Mouse (Mus musculus): Measurements from ENCODE around the gene Wdfy2. TPM values are rescaled to one million over a fixed set of nuclear protein-coding genes. Genes with fewer than 3 reads are reported as not detected.
"Not testable (repeated sequence)": the region's sequence is repeated elsewhere in the genome, so short reads cannot be mapped to it uniquely, and the experiment has no call there.

Wdfy2 gene
- 1 to 10 TPM; 5.8 to 7.2 (median 6.1) TPM for total RNA-seq (2022)

- peak; percentile 58 for DNase-seq (ENCODE audit: low spot score)
Observed at GRCm38 (mm10) chr14:62837641-62838252, at the start of gene Wdfy2. TSS of gene Wdfy2 (plus strand) at chr14:62837678.

DNA sequence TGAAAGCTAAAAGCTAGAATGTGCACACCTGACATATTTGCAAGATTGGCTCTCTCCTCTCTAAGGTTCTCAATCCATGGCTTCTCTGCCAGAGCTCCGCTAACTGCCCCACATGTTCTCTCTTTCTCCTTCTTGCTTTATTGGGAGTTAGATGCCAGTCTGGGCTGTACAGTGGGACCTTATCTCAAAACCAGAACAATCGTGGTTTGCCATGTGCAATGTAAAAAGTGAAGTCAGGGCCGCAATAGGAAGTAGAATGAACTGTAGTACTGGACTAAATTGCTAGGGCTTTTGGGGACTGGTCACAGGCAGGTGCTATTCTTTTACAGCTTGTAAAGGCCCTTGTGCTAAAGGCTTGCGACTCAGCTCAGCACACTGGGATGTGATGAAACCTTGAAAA lies 48.2 kb upstream of the Wdfy2 start:
- no peak for DNase-seq (ENCODE audit: low spot score)

DNA sequence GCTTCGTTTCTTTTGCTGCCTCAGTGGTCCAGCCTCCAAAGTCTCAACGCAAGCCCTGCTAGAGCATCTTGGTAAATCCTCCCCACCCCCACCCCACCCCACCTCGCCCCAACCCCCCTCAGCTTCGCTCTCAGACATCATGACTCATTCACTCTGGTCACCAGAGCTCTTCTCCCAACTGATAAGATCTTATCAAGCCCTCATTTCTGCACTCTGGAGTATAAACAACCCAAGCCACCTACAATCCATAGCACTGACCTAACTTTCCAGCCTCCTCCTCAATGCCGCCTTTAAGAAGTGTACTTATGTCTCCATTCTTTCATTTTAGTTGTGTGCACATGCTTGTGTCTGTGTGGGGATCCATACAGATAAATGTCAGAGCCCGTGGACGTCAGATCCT lies 41.8 kb upstream of the Wdfy2 start:
- DNase-seq (ENCODE audit: low spot score) = no peak

- no peak for DNase-seq (ENCODE audit: low spot score)
Observed at GRCm38 (mm10) chr14:62798608-62799101, 38.8 kb upstream of the Wdfy2 start.

DNA sequence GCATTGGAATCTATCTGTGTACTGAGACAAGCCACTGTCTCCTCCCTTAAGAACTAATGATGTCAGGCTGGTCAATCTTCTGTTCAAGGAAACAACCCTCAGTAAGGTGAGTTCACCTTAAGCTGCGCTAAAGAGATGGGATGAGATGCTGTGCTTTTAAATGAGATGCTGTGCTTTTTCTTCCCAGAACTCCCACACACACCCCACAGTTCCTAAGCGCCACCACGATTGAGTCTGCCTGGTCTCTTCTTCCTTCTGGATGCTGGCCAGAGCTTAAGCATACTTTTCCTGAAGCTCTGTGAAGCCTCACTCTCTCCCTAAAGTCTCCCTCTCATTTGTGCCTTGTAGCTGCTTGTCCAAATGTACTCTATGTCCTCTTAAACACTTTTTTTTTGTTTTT lies 36.7 kb upstream of the Wdfy2 start:
- DNase-seq (ENCODE audit: low spot score) = no peak

- no peak for DNase-seq (ENCODE audit: low spot score)
Observed at GRCm38 (mm10) chr14:62803204-62803603, 34.3 kb upstream of the Wdfy2 start.

DNA sequence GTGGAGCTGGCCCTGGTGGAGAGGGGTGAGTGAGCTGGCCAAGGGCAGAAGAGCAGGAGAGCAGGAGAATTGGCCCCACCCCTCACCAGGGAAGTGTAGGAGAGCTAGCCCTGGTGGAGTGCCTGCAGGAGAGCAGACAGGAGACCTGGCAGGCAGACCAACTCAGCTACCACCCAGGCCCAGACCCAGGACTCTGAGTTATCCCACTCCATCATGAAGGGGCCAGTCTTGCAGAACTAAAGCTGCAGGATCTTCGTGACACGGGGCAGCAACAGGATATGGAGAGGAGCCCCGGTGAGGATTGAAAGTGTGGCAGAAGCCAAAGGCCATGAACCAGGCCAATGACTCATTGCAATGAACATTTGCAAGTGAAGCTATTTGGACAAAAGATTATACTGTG lies 30.6 kb upstream of the Wdfy2 start:
- no peak for DNase-seq (ENCODE audit: low spot score)

DNA sequence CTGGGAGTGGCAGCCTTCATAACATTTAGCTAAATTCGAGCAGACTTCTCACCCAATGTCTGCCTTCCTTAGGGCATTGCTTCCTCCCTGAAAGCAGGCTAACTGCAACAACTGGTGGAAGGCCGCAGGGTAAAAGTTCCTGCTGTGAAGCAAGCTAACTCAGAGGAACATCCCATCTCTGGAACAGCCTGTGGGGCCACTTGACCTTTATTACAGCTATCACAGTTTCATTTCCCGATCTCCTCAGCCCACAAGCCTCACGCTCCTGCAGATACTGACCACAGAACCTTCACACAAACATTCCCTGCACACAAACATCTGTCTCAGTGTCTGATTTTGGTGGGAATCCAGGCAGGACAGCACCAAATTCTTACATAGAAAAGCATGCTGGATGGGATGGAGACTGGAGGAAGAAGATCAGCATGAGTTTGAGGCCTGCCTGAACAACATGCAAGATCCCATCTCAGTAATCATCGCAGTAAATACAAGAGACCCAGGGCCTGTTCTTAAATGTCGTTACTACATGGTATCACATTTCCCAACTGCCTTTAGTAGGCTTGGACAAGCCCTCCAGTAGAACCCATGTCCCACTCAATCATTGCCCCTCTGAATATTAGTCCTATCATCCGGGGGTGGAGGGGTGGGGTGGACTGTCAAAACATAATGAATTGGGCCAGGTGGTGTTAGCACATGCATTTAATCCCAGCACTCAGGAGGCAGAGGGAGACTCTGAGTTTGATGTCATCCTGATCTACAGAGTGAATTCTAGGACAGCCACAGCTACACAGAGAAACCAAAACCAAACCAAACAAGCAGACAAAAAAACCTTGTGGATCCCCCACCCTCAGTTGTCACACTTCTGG lies 28.6 kb upstream of the Wdfy2 start:
- DNase-seq (ENCODE audit: low spot score) = no peak

- no peak for DNase-seq (ENCODE audit: low spot score)
Observed at GRCm38 (mm10) chr14:62812765-62813164, 24.7 kb upstream of the Wdfy2 start.

DNA sequence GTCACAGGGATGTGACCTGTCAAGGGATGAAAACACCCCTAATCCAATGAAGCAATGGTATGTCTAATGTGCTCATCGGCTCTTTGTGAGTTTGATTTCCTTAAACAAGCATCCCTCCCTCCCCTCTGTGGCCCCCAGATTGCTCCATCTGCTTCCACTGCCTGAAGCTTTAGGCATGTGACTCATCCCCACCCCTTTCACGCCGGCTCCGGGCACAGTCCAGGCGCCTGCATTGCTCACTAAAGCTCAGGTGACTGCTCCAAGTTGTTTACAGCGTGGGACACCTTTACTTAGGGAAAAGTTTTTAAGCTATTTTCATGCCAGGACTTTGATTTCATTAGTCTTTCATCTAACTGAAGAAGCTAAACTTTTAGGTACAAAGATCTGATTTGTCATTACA lies 22.9 kb upstream of the Wdfy2 start:
- DNase-seq (ENCODE audit: low spot score) = no peak

GRCm38 (mm10) chr14:62816827-62817226 lies 20.7 kb upstream of the Wdfy2 start:
- DNase-seq (ENCODE audit: low spot score) = no peak

DNA sequence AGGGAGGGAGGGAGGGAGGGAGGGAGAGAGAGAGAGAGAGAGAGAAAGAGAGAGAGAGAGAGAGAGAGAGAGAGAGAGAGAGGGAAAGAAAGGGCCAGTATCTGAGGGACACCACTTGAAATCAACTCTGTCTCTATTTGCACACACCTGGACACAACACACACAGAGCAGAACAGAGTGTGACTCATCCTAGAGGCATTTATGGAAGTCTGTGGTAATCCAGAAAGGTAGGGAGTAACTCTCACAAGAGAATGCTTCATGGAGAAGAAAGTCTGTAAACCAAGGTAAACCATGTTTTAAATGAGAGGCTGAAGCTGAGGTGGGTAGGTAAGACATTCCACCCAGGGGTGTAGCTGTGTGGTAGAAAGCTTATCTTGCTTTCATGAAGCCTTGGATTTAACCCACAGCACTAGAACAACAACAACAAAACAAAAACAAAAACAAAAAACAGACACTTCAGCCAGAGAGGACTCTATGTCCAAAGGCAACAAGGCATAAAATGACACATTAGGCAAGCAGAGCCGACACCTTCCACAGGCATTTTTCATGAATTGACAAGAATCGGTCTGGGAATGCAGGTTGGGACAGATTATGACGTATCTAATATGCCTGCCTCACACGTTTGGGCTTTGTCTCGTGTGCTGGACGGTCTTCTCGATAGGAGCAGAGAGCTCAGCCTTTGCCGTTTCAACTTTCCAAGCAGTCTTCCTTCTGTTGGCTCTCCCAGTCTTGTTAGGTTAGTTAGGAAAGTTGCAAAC lies 11.7 kb upstream of the Wdfy2 start:
- no peak for DNase-seq (ENCODE audit: low spot score)

GRCm38 (mm10) chr14:62829291-62829690 lies 8.2 kb upstream of the Wdfy2 start:
- no peak for DNase-seq (ENCODE audit: low spot score)

DNA sequence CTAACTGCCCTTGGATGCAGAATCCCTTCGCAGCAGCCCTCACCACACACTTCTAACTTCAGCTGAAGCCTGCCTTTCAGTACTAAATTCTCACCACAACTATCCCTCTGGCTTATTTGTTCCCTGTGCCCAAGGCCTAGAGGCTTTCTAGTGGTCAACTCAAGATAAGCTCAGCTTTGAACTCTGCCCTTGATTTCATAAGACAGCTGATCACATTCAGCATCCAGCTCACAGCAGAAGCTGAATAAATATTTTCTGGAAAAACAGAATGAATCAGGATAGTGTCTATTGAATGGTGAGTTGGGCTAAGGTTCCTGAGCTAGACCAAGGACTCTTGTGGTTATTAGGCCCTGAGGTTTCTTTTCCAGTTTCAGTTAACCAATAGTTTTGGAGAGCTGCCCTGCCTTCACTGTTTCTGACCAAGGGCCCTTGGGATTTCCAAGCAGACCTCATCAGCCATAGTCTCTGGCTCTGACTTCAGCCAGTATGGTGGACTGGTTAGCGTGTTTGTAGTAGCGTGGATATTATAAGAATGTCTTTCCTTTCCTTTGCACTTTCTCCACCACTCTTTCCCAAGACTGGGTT lies 5.7 kb upstream of the Wdfy2 start:
- DNase-seq (ENCODE audit: low spot score) = no peak

GRCm38 (mm10) chr14:62833036-62833435 lies 4.4 kb upstream of the Wdfy2 start:
- DNase-seq (ENCODE audit: low spot score) = no peak

- no peak for DNase-seq (ENCODE audit: low spot score)
Observed at GRCm38 (mm10) chr14:62833541-62833940, 3.9 kb upstream of the Wdfy2 start.

DNA sequence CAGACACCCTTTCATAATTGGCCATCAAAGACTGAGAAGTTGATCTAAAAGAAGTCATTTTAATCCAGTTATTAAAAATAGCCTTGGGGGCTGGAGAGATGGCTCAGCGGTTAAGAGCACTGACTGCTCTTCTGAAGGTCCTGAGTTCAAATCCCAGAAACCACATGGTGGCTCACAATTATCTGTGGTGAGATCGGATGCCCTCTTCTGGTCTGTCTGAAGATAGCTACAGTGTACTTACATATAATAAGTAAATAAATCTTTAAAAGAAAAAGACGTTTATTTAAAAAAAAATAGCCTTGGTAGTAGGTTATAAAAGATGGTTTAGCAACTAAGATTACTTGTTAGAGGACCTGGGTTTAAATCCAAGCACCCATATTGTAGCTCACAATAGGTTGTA lies 1.7 kb upstream of the Wdfy2 start:
- DNase-seq (ENCODE audit: low spot score) = not testable (repeated sequence)

GRCm38 (mm10) chr14:62836926-62837640 lies 395 bp upstream of the Wdfy2 start:
- peak; percentile 98 for DNase-seq (ENCODE audit: low spot score)

- peak; percentile 63 for DNase-seq (ENCODE audit: low spot score)
Observed at GRCm38 (mm10) chr14:62838336-62838735, 858 bp downstream of the Wdfy2 start.

- DNase-seq (ENCODE audit: low spot score) = no peak
Observed at GRCm38 (mm10) chr14:62841726-62842125, 4.2 kb downstream of the Wdfy2 start.

GRCm38 (mm10) chr14:62842495-62842894 lies 5.0 kb downstream of the Wdfy2 start:
- no peak for DNase-seq (ENCODE audit: low spot score)
